Mouse (Mus musculus): ENCODE data around the gene Eif4g3.

Eif4g3 gene

DNA sequence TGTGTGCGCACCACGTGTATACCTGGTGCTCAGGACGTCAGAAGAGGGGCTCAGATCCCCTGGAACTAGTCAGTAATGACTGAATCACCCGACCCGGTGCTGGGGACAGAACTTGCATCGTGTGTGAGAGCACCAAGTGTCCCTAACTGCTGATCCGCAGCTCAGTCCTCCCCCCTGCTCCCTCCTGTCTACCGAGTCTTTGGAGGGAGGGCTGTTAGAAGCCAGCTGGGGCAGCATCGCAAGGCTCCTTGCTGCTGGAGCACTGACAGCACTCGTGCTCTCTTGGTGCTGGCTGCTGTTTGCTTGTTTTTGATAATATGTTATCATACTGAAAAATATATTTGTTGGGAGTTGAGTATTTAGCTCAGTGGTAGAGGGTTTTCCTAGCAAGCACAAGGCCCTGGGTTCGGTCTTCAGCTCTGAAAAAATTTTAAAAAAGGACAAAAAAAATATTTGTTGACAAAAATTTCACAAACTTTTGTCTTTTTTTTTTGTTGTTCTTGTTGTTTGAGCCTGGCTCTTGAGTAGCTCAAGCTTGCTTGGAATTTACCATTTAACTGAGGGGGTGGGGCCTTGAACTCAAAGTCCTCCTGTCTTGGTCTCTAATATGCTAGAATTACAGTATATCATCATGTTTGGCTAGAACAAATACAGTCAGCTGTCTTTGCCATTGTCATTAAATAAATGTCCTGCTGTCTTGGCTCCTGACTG is 72.2 kb downstream of the Eif4g3 start:
- no peak for DNase-seq

DNA sequence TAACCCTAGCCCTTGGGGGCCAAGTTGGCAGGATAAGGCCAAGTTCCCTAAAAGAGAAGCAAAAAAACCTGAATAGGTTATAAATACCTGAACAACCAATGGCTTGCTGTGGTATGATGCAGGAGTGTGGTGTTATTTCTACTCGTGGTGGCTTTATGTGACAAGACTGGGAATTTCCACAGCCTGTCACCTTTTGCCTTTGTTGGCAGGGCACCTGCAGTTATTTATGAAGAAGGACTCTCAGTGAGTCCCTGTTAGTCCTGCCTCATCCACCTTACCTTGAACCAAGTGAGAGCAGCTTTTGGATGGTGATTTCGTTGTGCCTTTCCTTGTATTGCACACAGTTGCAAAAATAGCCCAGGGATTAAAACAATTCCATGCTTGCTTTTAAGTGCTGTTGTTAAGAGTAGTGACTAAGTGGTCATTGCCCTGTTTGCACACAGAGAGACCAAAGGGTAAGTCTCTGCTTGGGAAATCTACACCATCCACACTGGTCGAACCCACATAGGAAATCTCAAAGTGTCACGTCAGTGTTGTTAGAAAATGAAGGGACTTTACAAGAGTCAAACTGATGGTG is 72.9 kb downstream of the Eif4g3 start:
- DNase-seq: peak in 1 of 2 experiments; percentile 46

DNA sequence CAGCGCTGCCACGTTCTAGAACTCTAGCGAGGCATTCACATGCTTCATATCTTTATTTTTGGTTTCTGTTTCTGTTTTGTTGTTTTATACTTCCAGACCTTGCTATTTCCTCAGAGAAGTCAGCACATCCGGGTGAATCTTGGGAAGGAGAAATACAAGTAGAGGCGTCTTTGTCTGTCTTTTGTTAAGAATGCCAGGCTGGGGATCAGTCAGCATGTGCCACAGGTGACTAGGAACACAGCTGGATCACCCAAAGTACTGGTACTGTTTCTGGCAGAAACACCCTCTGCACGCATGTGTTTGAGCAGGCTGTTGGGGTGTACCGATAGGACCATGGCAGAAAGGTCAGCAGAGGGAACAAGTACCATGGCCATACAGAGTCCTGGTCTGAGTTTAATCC is 73.6 kb downstream of the Eif4g3 start:
- no peak for DNase-seq

DNA sequence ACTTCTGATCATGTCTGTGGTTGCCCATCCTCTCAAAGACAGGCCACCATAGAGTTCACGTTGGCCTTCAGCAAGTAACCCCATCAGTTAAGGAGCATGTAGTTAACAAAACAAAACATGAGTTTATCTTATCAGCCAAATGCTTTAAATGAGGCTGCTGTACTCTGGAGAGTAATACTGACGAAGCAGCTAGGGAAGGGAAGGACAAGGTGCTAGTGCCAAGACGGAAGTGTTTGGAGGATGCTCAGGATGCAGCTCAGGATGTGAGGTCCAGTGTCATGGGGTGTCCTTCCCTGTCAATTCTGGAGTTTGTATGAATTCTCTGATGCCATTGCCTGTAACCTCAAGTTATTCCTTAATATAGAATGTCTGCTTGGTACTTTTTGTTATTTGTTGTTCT is 75.0 kb downstream of the Eif4g3 start:
- no peak for DNase-seq

DNA sequence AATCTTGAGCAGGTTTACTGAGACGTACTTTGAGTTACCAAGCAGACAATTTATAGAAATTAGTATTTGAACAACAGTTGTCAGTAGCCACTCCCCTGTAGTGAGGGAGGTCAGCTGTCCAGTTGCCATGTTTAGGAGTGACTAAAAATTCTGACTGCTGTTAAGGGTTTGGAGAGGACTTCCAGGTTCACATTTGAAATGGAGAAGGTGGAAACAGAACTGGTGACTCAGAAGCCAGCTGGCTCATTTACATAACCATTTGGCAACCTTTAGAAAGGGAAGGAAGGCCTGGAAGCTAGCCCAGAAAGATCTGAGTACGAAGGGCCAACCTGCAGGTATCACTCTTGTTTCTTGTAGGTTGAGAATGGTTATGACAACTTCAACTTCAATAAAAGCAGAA is 75.8 kb downstream of the Eif4g3 start:
- peak; percentile 59 to 85 for DNase-seq

DNA sequence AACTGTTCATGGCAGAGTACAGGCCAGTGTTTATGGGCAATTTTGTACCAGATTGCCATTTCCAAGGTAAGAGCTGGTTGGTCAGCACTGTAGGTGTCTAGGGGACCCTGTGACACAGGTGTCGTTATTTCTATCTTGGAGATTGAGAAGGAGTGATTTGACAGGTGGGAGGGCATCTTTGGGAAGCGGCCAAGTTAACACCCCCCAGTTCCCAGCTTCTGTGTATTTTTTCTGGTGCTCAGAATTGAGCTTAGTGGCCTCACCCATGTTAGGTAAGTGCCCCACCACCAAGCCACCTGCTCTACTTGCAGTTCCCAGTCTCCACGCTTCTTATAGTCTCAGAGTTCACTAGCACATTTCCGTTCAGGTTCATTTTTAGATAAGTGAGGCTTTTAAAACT is 76.5 kb downstream of the Eif4g3 start:
- no peak for DNase-seq

DNA sequence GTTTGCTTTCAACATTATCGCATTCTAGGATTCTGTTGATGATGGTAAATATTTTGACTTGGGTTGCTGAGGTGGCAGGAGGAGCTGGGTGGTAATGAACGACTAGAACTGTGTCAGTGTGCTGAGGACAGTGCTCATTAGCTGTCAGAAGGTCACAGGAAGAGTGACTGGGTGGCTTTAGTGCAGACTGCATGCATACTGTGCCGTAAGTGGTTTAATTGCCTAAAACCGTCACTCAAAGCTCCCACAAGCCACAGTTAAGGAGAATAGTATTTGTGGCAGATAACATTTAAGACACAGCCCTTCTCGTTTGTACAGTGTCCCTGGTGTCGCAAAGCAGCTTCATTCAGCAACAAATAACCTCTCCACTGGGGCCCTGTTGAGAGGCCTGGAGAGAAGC is 78.7 kb downstream of the Eif4g3 start:
- DNase-seq: no peak

DNA sequence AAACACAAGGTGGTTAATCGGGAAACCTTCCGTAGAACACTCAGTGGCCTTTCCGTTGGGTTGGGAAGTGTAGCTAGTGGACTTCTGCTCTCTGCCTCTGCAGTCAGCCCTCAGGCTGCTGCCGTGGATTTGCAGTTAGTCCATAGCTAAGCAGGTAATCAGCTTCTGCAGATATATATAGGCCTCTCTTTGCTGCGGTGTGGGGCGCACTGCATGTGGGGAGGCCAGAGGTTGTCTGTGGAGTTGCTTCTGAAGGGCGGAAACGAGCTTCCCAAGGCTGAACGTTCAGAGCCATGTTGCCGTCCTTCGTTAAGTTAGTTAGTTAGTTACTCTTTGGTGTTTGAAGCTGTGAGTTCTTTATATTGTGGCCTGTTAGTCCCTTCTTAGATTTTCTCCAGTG is 80.3 kb downstream of the Eif4g3 start:
- DNase-seq: no peak

DNA sequence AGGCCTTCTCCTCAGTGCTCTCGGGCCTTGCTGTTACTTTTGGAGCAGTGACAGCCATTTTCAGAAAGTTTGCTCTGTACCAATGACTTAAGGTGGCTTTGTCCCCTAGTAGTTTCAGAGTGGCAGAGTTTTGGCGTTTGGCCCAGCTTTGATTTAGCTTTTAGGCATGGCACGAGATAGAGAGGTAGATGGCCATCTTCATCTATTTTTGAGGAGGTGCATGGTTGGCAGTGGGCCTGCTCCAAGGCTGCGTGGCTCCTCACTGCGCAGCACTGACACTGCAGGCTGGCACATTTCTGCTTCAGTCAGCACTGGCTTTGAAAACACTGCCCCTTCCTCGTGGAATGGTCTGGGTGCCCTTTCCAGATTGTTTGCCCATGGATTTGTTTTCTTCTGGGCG is 80.7 kb downstream of the Eif4g3 start:
- no peak for DNase-seq

DNA sequence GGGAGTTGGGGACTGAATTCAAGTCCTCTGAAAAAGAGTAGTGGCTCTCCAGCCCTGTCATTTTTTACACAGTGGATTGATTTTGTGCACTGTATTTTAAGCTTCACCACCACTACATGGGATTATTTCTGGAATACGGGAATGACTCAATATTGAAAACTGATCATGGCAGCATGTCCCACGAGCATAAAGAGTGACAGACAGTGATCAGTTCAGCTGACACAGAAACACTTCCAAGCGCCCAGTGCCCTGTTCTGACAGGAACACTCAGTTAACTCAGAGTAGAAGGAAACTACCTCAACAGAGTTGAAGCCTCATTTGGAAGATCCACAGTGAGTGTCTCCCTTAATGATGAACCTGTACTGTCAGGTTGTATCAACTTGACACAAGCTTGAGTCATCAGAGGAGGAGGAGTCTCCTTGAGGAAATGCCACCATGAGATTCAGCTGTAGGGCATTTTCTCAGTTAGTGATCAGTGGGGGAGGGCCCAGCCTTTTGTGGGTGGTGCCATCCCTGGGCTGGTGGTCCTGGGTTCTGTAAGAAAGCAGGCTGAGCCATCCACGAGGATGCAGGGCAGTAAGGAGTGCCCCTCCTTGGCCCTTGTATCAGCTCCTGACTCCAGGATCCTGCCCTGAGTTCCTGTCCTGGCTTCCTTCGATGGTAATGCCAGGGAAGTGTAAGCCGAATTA is 82.2 kb downstream of the Eif4g3 start:
- no peak for DNase-seq

DNA sequence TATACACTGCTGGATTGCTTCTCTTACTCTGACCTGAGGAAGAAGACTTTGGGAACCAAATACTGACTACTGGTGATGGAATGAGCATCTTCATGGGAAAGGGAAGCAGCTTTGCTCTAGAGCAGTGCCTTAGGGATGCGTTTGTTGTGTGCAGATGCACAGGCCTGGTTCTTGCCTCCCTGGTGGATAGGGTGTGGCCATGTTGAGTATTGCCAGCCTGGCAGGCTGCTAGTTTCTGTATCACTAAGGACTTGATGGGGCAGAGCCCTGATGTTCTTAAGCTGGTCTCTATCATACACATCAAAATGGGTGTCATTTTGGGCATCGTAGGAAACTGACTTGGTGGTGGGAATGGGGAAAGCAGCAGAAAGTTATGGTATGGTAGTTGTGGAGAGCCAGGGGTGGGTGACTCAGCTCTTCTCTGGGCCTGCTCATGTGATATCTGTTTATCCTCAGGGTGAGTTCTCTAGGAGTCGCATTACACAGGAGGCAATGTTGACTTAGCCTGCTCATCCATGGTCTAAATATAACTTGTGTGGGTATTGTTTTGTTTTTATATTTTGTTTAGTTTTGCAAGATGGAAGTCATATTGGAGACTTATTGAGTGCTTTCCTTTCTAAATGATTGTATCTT is 85.0 kb downstream of the Eif4g3 start:
- no peak for DNase-seq

DNA sequence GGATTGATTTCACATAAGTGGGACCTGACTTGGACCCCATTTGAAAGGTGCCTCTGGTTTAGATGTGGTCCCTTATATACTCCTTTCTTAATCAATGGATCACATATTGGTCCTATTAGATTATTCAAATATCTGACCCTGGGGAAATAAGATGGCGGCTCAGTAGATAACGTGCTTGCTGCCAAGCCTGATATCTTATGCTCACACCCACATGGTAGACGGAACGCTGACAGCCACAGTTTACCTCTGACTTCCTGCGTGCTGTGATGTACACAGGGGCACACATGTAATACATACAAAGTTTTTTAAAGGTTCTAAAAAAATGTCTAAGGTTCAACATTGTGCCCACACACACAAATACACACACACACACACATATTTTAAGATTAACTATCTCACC is 86.4 kb downstream of the Eif4g3 start:
- no peak for DNase-seq

DNA sequence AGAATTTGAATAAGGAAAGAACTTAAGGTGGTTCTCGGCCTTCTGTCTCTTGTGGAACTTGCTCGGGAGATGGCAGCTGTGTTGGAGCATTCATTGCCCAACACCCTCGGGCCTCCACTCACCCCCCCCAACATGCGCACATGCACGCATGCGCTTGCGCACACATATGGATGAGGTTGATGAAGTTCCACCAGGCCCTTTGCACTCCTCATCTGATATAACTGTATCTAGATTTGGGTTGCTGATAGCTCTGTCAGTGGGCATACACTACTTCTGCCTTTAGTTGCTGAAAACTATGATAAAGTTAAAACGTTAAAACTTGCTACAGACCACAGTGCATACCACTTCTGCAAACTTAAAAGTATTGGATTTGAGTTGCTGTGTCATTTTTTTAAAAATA is 89.6 kb downstream of the Eif4g3 start:
- DNase-seq: no peak

DNA sequence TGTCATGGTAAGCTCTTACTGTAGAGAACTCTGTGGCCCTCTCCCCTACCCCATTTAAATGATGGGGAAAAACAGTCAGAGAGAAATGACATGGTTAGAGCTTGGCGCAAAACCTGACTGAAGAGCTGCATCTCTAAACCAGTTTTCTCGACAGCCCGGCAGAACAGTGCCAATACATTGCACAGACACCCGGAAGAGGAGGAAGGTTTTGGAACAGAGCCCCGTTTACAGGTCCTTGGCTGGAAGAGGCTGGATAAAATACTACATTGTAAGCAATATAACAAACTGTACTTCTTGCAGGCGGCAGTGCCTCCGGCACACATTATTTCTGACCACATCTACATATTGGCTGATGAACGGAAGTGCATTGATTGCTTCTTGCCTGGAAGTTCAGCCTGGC is 91.3 kb downstream of the Eif4g3 start:
- DNase-seq: no peak

DNA sequence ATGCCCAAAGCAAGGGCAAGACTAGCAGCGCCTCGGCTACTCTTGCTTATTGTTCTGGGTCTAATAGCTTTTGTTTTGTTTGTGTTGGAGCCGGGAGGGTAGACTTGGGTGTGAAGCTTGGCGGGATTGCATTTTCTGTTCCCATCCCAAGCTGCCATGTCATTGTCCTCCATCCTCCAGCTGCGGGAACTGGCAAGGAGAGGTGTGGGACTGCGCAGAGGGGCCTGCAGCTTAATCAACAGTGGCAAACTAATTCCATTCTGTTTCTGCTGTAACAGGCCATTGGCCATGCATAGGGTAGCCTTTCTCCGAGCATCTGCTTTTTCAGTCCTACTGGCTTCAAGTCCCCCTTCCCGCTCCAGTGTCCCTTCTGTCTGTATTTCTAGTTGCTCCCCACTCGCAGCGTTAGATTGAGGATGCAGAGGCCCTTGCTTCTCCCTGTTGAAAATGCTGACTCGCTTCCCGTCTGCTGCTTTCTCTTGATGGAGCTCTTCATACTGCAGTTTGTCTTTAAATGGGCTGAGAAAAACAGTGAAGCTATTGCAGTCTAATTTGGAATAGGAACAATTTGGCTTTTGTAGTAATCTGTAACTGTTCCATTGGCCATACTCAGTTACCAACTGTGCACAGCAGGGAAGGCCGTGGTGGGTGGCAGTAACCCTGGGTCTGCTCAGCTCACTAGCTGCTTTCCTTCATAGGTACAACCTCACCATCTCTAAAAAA is 92.2 kb downstream of the Eif4g3 start:
- no peak for DNase-seq

DNA sequence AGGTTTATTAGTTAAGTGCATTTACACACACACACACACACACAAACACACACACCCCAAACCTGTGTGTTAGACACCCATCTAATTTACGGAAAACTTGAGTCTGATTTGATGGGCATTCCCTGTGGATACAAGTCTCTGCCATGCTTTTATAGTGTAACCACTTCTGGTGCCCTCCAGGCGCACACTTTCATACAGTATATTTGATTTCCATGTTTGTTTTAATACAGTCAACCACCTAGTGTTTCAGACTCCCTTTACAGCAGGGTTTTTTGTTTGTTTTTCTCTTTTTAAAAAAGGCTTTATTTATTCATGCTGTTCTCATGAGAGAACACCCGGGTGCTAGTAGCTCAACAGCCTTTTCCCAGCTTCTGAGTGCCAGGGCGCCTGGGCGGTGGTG is 94.1 kb downstream of the Eif4g3 start:
- DNase-seq: no peak

DNA sequence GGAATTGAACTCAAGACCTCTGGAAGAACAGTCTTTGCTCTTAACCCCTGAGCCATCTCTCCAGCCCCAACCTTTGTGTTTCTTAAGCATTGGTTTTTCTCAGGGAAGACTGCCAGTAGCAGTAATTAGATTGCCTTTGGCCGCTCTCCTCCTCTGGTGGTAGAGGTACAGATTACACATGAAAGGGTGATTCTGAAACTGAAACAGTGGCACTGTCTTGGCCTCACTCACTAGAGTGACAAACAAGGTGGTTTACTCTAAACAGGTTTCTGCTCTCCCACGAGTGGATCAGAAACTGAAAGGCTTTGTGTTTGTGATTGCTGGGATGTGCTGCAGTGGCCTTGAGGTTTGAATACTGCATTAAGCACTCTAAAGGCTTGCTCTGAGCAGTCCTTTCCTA is 96.7 kb downstream of the Eif4g3 start:
- DNase-seq: no peak

DNA sequence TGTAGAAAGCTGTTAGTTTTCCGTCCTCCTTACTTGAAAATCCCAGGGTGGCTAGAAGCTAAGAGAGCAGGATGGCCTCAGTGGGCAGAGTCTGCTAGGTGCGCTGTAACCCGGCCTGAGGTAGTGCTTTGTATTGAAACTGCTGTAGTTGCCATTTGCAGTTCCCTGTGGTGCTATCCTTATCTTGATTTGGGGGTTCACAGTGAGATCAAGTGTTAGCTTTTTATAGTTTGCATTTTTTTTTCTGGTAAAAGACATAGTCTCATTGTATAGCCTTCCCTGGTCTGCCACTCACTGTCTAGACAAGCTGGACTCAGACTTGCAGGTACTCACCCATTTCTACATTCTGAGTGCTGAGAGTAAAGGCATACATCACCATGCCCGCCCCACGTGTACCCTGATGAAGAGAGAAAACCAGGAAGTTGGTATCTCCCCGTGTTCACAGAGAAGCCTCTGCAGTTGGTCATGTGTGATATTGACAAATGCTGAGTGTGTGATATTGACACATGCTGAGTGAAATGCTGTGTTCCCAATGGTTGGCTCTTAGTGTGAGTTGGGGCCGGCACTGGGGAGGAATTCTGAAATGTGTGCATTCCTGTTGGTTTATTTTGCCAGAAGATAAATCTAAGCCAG is 98.9 kb downstream of the Eif4g3 start:
- DNase-seq: no peak

DNA sequence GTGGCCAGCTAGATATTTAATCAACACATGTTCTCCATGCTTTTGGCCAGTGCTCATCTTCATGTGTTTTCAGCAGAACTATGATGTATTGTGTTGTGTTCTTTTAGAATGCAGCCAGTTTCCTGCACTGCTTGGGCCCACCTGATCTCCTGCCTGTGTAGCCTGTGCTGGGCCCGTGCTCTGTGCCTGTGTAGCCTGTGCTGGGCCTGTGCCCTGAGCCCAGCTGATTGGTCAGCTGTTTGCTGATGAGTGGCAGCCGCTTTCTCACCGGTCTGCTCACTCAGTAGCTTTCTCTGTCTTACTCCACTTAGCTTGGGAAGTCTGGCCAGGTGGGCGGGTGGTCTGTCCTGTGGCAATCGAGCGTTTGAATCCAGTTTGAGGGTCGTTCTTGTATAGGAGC is 107.6 kb downstream of the Eif4g3 start:
- no peak for DNase-seq

DNA sequence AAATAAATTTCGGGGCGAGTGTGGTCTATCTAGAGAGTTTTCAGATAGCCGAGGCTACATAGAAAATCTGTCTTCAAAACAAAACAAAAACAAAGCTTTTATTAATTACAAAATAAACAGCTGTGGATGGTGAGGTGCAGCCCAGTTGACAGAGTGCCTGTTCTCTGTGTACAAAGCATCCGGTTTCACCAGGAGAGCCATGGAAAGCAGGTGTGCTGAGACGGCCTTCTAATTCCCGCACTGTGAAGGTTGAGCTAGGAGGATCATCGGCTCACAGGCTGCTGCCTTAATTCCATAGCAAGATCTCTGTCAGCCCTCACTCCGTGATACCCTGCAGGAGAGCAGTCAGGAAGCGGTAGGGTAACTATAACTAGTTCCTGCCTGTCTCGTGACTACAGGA is 109.0 kb downstream of the Eif4g3 start:
- DNase-seq: no peak

DNA sequence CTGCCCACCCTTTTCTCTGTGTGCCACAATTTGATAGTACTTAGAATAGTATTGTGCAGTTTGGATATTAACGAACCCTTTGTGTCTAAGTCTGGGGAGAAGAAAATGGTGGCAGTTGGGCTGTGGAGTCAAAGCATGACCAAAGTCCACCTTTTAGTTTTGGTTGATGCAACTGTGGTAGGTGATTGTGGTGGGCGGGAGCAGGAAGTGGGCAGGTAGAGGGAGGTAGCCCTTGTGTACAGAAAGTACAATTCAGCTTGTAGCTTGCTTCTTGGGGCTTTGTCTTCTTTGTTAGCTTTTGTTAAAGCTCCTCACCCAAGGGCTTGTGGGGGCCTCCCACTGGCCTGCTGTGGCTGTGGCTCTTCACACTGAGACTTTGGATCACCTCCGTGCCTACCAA is 109.6 kb downstream of the Eif4g3 start:
- no peak for DNase-seq

DNA sequence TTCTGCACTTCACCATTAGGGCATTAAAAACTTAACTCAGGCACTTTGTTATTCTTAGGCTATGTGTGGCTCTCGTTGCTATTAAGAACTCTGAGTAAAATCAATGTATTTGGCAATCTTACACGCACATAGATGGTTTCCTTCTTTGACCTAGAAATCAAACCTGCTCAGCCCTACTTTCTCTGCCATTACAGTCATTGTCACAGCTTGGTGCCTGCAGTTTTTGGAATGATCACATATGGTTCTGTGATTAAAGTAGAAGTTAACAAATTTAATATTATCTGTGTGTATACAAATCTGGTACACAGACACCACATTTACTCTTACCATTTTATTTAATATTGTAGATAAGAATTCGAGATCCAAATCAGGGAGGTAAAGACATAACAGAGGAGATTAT is 112.1 kb downstream of the Eif4g3 start:
- DNase-seq: no peak

All from lung, adult 18-20 months (tissue).